Mouse (Mus musculus) heart, embryonic 13.5 days (tissue): ENCODE data around the gene Gdpd2. TPM values are rescaled to one million over a fixed set of nuclear protein-coding genes. Genes with fewer than 3 reads are reported as not detected.
A peak's percentile ranks its signal among the peaks of the same experiment; 100 is the strongest.

Experiments
- ATAC-seq: fragments of 200-750 bp; cut with Nextera tagmentation; 2 replicates; pipeline ENCODE4 v1.8.0; 2017; ENCODE audit warnings: moderate TSS enrichment; ENCODE audit not compliant: insufficient number of reproducible peaks, low FRiP score, low TSS enrichment; ENCODE audit errors: extremely low read depth
- H3K27ac ChIP-seq: fragments of 300-500 bp; sonication (generic); replicated peaks from 2 replicates; pipeline ENCODE4 v1.5.1; 2015; ENCODE audit warnings: moderate library complexity, mild to moderate bottlenecking, inconsistent platforms
- H3K27me3 ChIP-seq: fragments of 300-500 bp; sonication (generic); replicated peaks from 2 replicates; pipeline ENCODE4 v1.6.1; 2015; ENCODE audit warnings: mild to moderate bottlenecking, inconsistent platforms
- H3K36me3 ChIP-seq: fragments of 300-500 bp; sonication (generic); 2 replicates; pipeline ENCODE4 v1.6.1; 2015; ENCODE audit warnings: mild to moderate bottlenecking, inconsistent platforms
- H3K4me1 ChIP-seq: fragments of 300-500 bp; sonication (generic); 2 replicates; pipeline ENCODE4 v1.6.1; 2015; ENCODE audit warnings: inconsistent platforms
- H3K4me2 ChIP-seq: fragments of 300-500 bp; sonication (generic); 2 replicates; pipeline ENCODE4 v1.6.1; 2015; ENCODE audit warnings: inconsistent platforms, mild to moderate bottlenecking, moderate library complexity
- H3K4me3 ChIP-seq: fragments of 300-500 bp; sonication (generic); 2 replicates; pipeline ENCODE4 v1.5.1; 2015; ENCODE audit warnings: moderate library complexity, mild to moderate bottlenecking, inconsistent platforms
- H3K9ac ChIP-seq: fragments of 300-500 bp; sonication (generic); 2 replicates; pipeline ENCODE4 v1.6.1; 2015; ENCODE audit warnings: inconsistent platforms, mild to moderate bottlenecking, moderate library complexity
- H3K9me3 ChIP-seq: fragments of 300-500 bp; sonication (generic); 2 replicates; pipeline ENCODE4 v1.6.1; 2016; ENCODE audit warnings: inconsistent platforms
- whole genome bisulfite sequencing: fragments of 180-500 bp; shearing (Covaris S2); methylation state at CpG from one replicate; pipeline ENCODE4 v1.1.7; 2015; ENCODE audit warnings: mixed read lengths; 5-methylcytosine and 5-hydroxymethylcytosine counted together
- polyA plus RNA-seq: library from polyadenylated mRNA; unstranded; fragments of >200 nt; fragmentation: Nextera tagmentation; extraction: Ambion mirVana; gene quantifications from 2 replicates; pipeline ENCODE4 v1.2.1, GENCODE M21; 2015

The Gdpd2 gene
- polyA plus RNA-seq, 1 experiment from 2014 or later = 1.5 TPM

GRCm38 (mm10) chrX:100740785-100741184 is 11.1 kb downstream of the Gdpd2 start:
- Histone ChIP-seq H3K9me3 (peaks cover 3% of the 10 kb centered on the region; the same call in 1 of the 2 replicates), H3K27ac (peak overlapping the region; percentile 87), H3K27me3 (peaks cover 24% of the 10 kb centered on the region), H3K36me3 (no peaks in the 10 kb centered on the region), H3K4me2 (peak overlapping the region; percentile 60), H3K9ac (peak overlapping the region; percentile 54; the same call in 1 of the 2 replicates), H3K4me1 (no peaks in the 10 kb centered on the region), H3K4me3 (peak overlapping the region; percentile 38)
- ATAC-seq = no peak
- 28% methylated on average over 6 of the region's 6 CpGs for WGBS

GRCm38 (mm10) chrX:100741940-100742339 is 12.3 kb downstream of the Gdpd2 start:
- Histone ChIP-seq H3K27ac (0 out of 2 replicates have a peak overlapping the region, but pooled peaks have one; percentile 87), H3K4me2 (peak overlapping the region; percentile 60), H3K4me3 (no peak overlapping the region), H3K27me3 (peaks cover 15% of the 10 kb centered on the region), H3K36me3 (no peaks in the 10 kb centered on the region), H3K9ac (no peak overlapping the region), H3K4me1 (no peaks in the 10 kb centered on the region), H3K9me3 (peaks cover 3% of the 10 kb centered on the region; the same call in 1 of the 2 replicates)
- 10% methylated on average over 10 of the region's 10 CpGs for WGBS
- ATAC-seq = no peak

GRCm38 (mm10) chrX:100765855-100766254 is 36.2 kb downstream of the Gdpd2 start:
- no peak overlapping the region for H3K27ac ChIP-seq
- H3K9me3 ChIP-seq = no peaks in the 10 kb centered on the region
- peaks cover 43% of the 10 kb centered on the region for H3K27me3 ChIP-seq
- H3K4me1 ChIP-seq = no peaks in the 10 kb centered on the region
- 78% methylated on average over 6 of the region's 6 CpGs for WGBS
- H3K4me2 ChIP-seq = no peak overlapping the region
- ATAC-seq = no peak
- no peaks in the 10 kb centered on the region for H3K36me3 ChIP-seq
- no peak overlapping the region for H3K9ac ChIP-seq
- no peak overlapping the region for H3K4me3 ChIP-seq

GRCm38 (mm10) chrX:100767181-100767884 is 37.7 kb downstream of the Gdpd2 start, which contains the start of gene Dlg3:
TSS of gene Dlg3 (plus strand) at chrX:100767722.
- ATAC-seq = no peak; the same call in 1 of the 2 replicates
- no peak within 1 kb of the TSS for H3K27ac ChIP-seq
- no peaks in the 10 kb centered on the region for H3K36me3 ChIP-seq
- H3K4me2 ChIP-seq = peak within 1 kb of the TSS; percentile 74
- 18% methylated on average over 26 of the region's 26 CpGs for WGBS
- H3K27me3 ChIP-seq = peaks cover 43% of the 10 kb centered on the region
- H3K9me3 ChIP-seq = no peaks in the 10 kb centered on the region
- H3K9ac ChIP-seq = 0 out of 2 replicates have a peak within 1 kb of the TSS, but pooled peaks have one; percentile 19
- no peaks in the 10 kb centered on the region for H3K4me1 ChIP-seq
- H3K4me3 ChIP-seq = peak within 1 kb of the TSS; percentile 49

- H3K4me1 ChIP-seq = no peaks in the 10 kb centered on the region
- no peaks in the 10 kb centered on the region for H3K36me3 ChIP-seq
- H3K9ac ChIP-seq = 0 out of 2 replicates have a peak overlapping the region, but pooled peaks have one; percentile 19
- peak overlapping the region; percentile 74 for H3K4me2 ChIP-seq
- ATAC-seq = no peak; the same call in 1 of the 2 replicates
- H3K27me3 ChIP-seq = peaks cover 43% of the 10 kb centered on the region
- WGBS = 23% methylated on average over 28 of the region's 36 CpGs
- no peaks in the 10 kb centered on the region for H3K9me3 ChIP-seq
- H3K4me3 ChIP-seq = peak overlapping the region; percentile 49
- H3K27ac ChIP-seq = no peak overlapping the region
Observed at GRCm38 (mm10) chrX:100767885-100768626, 38.4 kb downstream of the Gdpd2 start.

- Histone ChIP-seq H3K27me3 (peaks cover 43% of the 10 kb centered on the region), H3K9ac (no peak overlapping the region), H3K27ac (no peak overlapping the region), H3K9me3 (no peaks in the 10 kb centered on the region), H3K4me2 (no peak overlapping the region), H3K36me3 (no peaks in the 10 kb centered on the region), H3K4me3 (no peak overlapping the region), H3K4me1 (no peaks in the 10 kb centered on the region)
- WGBS = 86% methylated on average over 5 of the region's 5 CpGs
- no peak for ATAC-seq
Observed at GRCm38 (mm10) chrX:100769281-100769680, 39.6 kb downstream of the Gdpd2 start.

- Histone ChIP-seq H3K4me1 (peaks cover 8% of the 10 kb centered on the region), H3K4me3 (peak overlapping the region; percentile 56), H3K27ac (no peak overlapping the region), H3K9ac (peak overlapping the region; percentile 79), H3K27me3 (peaks cover 5% of the 10 kb centered on the region), H3K4me2 (peak overlapping the region; percentile 70), H3K9me3 (no peaks in the 10 kb centered on the region), H3K36me3 (no peaks in the 10 kb centered on the region)
- no peak for ATAC-seq
- 21% methylated on average over 23 of the region's 23 CpGs for WGBS
Observed at GRCm38 (mm10) chrX:100774341-100774811, 44.7 kb downstream of the Gdpd2 start.

- no peak overlapping the region for H3K27ac ChIP-seq
- H3K4me3 ChIP-seq = no peak overlapping the region
- no peak overlapping the region for H3K4me2 ChIP-seq
- no peaks in the 10 kb centered on the region for H3K27me3 ChIP-seq
- H3K9ac ChIP-seq = no peak overlapping the region
- WGBS = 84% methylated on average over 3 of the region's 3 CpGs
- H3K9me3 ChIP-seq = no peaks in the 10 kb centered on the region
- no peak for ATAC-seq
- no peaks in the 10 kb centered on the region for H3K36me3 ChIP-seq
- peaks cover 16% of the 10 kb centered on the region for H3K4me1 ChIP-seq
Observed at GRCm38 (mm10) chrX:100775405-100775804, 45.7 kb downstream of the Gdpd2 start.

- Histone ChIP-seq H3K4me3 (peak overlapping the region; percentile 66), H3K9ac (0 out of 2 replicates have a peak overlapping the region, but pooled peaks have one; percentile 85)
- WGBS = 6% methylated on average over 9 of the region's 9 CpGs
Observed at GRCm38 (mm10) chrX:100776494-100776893, 46.8 kb downstream of the Gdpd2 start.

GRCm38 (mm10) chrX:100776985-100777654 is 47.4 kb downstream of the Gdpd2 start:
- Histone ChIP-seq H3K4me1 (peaks cover 19% of the 10 kb centered on the region), H3K4me2 (peak overlapping the region; percentile 73), H3K27me3 (no peaks in the 10 kb centered on the region), H3K9ac (peak overlapping the region; percentile 85), H3K27ac (peak overlapping the region; percentile 85), H3K4me3 (peak overlapping the region; percentile 66), H3K9me3 (no peaks in the 10 kb centered on the region), H3K36me3 (no peaks in the 10 kb centered on the region)
- WGBS = 14% methylated on average over 33 of the region's 49 CpGs
- ATAC-seq = peak; percentile 80

More at GRCm38 (mm10) chrX:100776494-100776893, 46.8 kb downstream of the Gdpd2 start:
- no peak for ATAC-seq
- no peaks in the 10 kb centered on the region for H3K36me3 ChIP-seq
- H3K4me2 ChIP-seq = peak overlapping the region; percentile 73
- H3K9me3 ChIP-seq = no peaks in the 10 kb centered on the region
- H3K4me1 ChIP-seq = peaks cover 19% of the 10 kb centered on the region
- H3K27me3 ChIP-seq = no peaks in the 10 kb centered on the region
- peak overlapping the region; percentile 85 for H3K27ac ChIP-seq
